In genomic region chr5:35280002-35280782, GRCm38 (mm10) we compare ENCODE assay signal across 9 mouse cellular contexts. TPM values are rescaled to one million over a fixed set of nuclear protein-coding genes. Genes with fewer than 3 reads are reported as not detected.
A peak's percentile ranks its signal among the peaks of the same experiment; 100 is the strongest.
DNase-seq lines count a peak whose midpoint lies in the region; ATAC-seq lines count a peak whose summit lies in the region.
"Had no signal": no experiment of that assay in that cellular context is flagged by ENCODE, and none has a peak within 500 bp of the region (broad histone marks: within the 10 kb centered on the region; RNA-seq: fewer than 3 reads in every experiment).

No protein-coding gene starts in this region.

- no peak for DNase-seq in heart, postnatal 4 days
- peak; percentile 38 for DNase-seq in WW6 (ENCODE audit: low read depth, low spot score)
- peak; percentile 52 for DNase-seq in embryo, embryonic 9.5 days (ENCODE audit: extremely low spot score)
- DNase-seq in left cerebral cortex, postnatal 25 days (ENCODE audit: low spot score in 2 of 2), result peak; percentile 57 to 67
- no peak for DNase-seq in spleen, postnatal 14 days (ENCODE audit: low spot score in 2 of 2)

- H3K9ac ChIP-seq in heart, embryonic 12.5 days, result no peak overlapping the region
- peak overlapping the region; percentile 73 for H3K9ac ChIP-seq in hindbrain, embryonic 16.5 days (ENCODE audit: low read depth, low read length)
- H3K9ac ChIP-seq in neural tube, embryonic 13.5 days, result peak overlapping the region; percentile 68

- H3K36me3 ChIP-seq in heart, embryonic 12.5 days, result no peaks in the 10 kb centered on the region
- no peaks in the 10 kb centered on the region for H3K36me3 ChIP-seq in hindbrain, embryonic 16.5 days (ENCODE audit: control insufficient read depth, insufficient read depth, low read length)
- no peaks in the 10 kb centered on the region for H3K36me3 ChIP-seq in neural tube, embryonic 13.5 days

- intact Hi-C loops in left cerebral cortex, postnatal 25 days (cut with DNase I), result no loop called here

- H3K4me3 ChIP-seq in heart, embryonic 12.5 days, result peak overlapping the region; percentile 59
- peak overlapping the region; percentile 68 for H3K4me3 ChIP-seq in hindbrain, embryonic 16.5 days (ENCODE audit: low read length)
- peak overlapping the region; percentile 50 for H3K4me3 ChIP-seq in neural tube, embryonic 13.5 days

- peaks cover 27% of the 10 kb centered on the region for H3K4me1 ChIP-seq in heart, embryonic 12.5 days (replicated peaks)
- H3K4me1 ChIP-seq in hindbrain, embryonic 16.5 days (ENCODE audit: control insufficient read depth, insufficient read depth, low read depth, low read length), result peaks cover 14% of the 10 kb centered on the region
- peaks cover 29% of the 10 kb centered on the region for H3K4me1 ChIP-seq in neural tube, embryonic 13.5 days (replicated peaks)

- WGBS in heart, embryonic 12.5 days, result 4% methylated on average over 75 of the region's 75 CpGs
- 4% methylated on average over 72 of the region's 75 CpGs for WGBS in hindbrain, embryonic 16.5 days
- WGBS in neural tube, embryonic 13.5 days, result 6% methylated on average over 75 of the region's 75 CpGs

- no peak overlapping the region for H3K27ac ChIP-seq in heart, embryonic 12.5 days (ENCODE audit: poor library complexity, severe bottlenecking)
- H3K27ac ChIP-seq in hindbrain, embryonic 16.5 days (ENCODE audit: low read depth, low read length), result no peak overlapping the region
- H3K27ac ChIP-seq in neural tube, embryonic 13.5 days (replicated peaks), result no peak overlapping the region
- H3K27ac ChIP-seq: heart, adult 2 months had no signal

- no peak for ATAC-seq in heart, embryonic 12.5 days (ENCODE audit: insufficient number of reproducible peaks, low FRiP score)
- peak; percentile 50 for ATAC-seq in hindbrain, embryonic 16.5 days
- no peak; the same call in 1 of the 2 replicates for ATAC-seq in neural tube, embryonic 13.5 days (ENCODE audit: low read depth)

- H3K9me3 ChIP-seq in heart, embryonic 12.5 days (replicated peaks), result no peaks in the 10 kb centered on the region
- no peaks in the 10 kb centered on the region for H3K9me3 ChIP-seq in hindbrain, embryonic 16.5 days (ENCODE audit: control insufficient read depth, low read length)
- no peaks in the 10 kb centered on the region for H3K9me3 ChIP-seq in neural tube, embryonic 13.5 days

- peak overlapping the region; percentile 96 for H3K4me2 ChIP-seq in heart, embryonic 12.5 days
- H3K4me2 ChIP-seq in hindbrain, embryonic 16.5 days (ENCODE audit: low read length), result peak overlapping the region; percentile 94
- peak overlapping the region; percentile 77 for H3K4me2 ChIP-seq in neural tube, embryonic 13.5 days

- H3K27me3 ChIP-seq in heart, embryonic 12.5 days (replicated peaks), result peaks cover 100% of the 10 kb centered on the region
- H3K27me3 ChIP-seq in hindbrain, embryonic 16.5 days (replicated peaks; ENCODE audit: control insufficient read depth, insufficient read depth, low read length), result peaks cover 69% of the 10 kb centered on the region
- peaks cover 90% of the 10 kb centered on the region for H3K27me3 ChIP-seq in neural tube, embryonic 13.5 days

RNA-seq across cellular contexts. Expression of gene Adra2c, which starts 2.1 kb away (rescaled TPM):
- polyA plus RNA-seq in heart, embryonic 12.5 days (2016; fragmentation: Nextera tagmentation; extraction: Ambion mirVana), result 0.06 TPM in 2 replicates
- total RNA-seq in heart, postnatal 4 days (2021), result under 1 TPM; 0.14 to 0.29 TPM
- polyA plus RNA-seq in hindbrain, embryonic 16.5 days (2015; fragmentation: Nextera tagmentation; extraction: Ambion mirVana), result 0.60 and 0.63 TPM in 2 replicates
- 10 to 100 TPM; 20.6 to 24.4 TPM for total RNA-seq in left cerebral cortex, postnatal 25 days (2021)
- 0.72 and 0.89 TPM in 2 replicates for polyA plus RNA-seq in neural tube, embryonic 13.5 days (2015; fragmentation: Nextera tagmentation; extraction: Ambion mirVana)

Comparison
In these comparisons a context has a peak if more than half of its experiments do, and no peak if none do; other contexts are left out.
1. DNase-seq: peak in WW6 (single experiment), embryo, embryonic 9.5 days (single experiment) and left cerebral cortex, postnatal 25 days (2 of 2); none in heart, postnatal 4 days (single experiment) and spleen, postnatal 14 days (0 of 2).
2. Peak in every context shown above with its lines, with median percentiles within 50 percentile points of each other: H3K4me2 ChIP-seq and H3K4me3 ChIP-seq.